Mouse (Mus musculus) neural tube, embryonic 11.5 days (tissue): Measurements from ENCODE around the gene Pom121. TPM values are rescaled to one million over a fixed set of nuclear protein-coding genes. Genes with fewer than 3 reads are reported as not detected.
A peak's percentile ranks its signal among the peaks of the same experiment; 100 is the strongest.

Experiments used
- ATAC-seq: fragments of 200-750 bp; cut with Nextera tagmentation; 2 replicates; pipeline ENCODE4 v1.8.0; 2017; ENCODE audit warnings: moderate number of reproducible peaks, mild to moderate bottlenecking, moderate TSS enrichment, moderate library complexity; ENCODE audit not compliant: insufficient read depth, low FRiP score, low TSS enrichment
- DNase-seq: peaks from one replicate; pipeline ENCODE4 v3.0.0-alpha.2; 2015; ENCODE audit warnings: low spot score
- H3K27ac ChIP-seq: fragments of 300-500 bp; sonication (generic); 2 replicates; pipeline ENCODE4 v1.5.1; 2014; ENCODE audit warnings: low read depth, mild to moderate bottlenecking, low read length
- H3K27me3 ChIP-seq: fragments of 300-500 bp; sonication (generic); 2 replicates; pipeline ENCODE4 v1.6.1; 2014; ENCODE audit warnings: mild to moderate bottlenecking, low read length, mixed read lengths; ENCODE audit not compliant: control insufficient read depth, insufficient read depth
- H3K36me3 ChIP-seq: fragments of 300-500 bp; sonication (generic); 2 replicates; pipeline ENCODE4 v1.6.1; 2014; ENCODE audit warnings: mild to moderate bottlenecking, low read length, moderate library complexity, mixed read lengths; ENCODE audit not compliant: control insufficient read depth, insufficient read depth
- H3K4me1 ChIP-seq: fragments of 300-500 bp; sonication (generic); 2 replicates; pipeline ENCODE4 v1.6.1; 2014; ENCODE audit warnings: low read length, mixed read lengths; ENCODE audit not compliant: control insufficient read depth, insufficient read depth
- H3K4me2 ChIP-seq: fragments of 300-500 bp; sonication (generic); 2 replicates; pipeline ENCODE4 v1.6.1; 2014; ENCODE audit warnings: low read depth, mild to moderate bottlenecking, moderate library complexity
- H3K4me3 ChIP-seq: fragments of 300-500 bp; sonication (generic); 2 replicates; pipeline ENCODE4 v1.5.1; 2014; ENCODE audit warnings: low read depth, low read length
- H3K9ac ChIP-seq: fragments of 300-500 bp; sonication (generic); 2 replicates; pipeline ENCODE4 v1.6.1; 2014; ENCODE audit warnings: mild to moderate bottlenecking, low read length
- H3K9me3 ChIP-seq: fragments of 300-500 bp; sonication (generic); 2 replicates; pipeline ENCODE4 v1.6.1; 2016; ENCODE audit warnings: low read length; ENCODE audit not compliant: control insufficient read depth
- WGBS: fragments of 180-500 bp; shearing (Covaris S2); extraction: QIAGEN DNeasy Blood & Tissue Kit; methylation state at CpG from one replicate; pipeline ENCODE4 v1.1.7; 2014; 5-methylcytosine and 5-hydroxymethylcytosine counted together
- polyA plus RNA-seq: library from polyadenylated mRNA; unstranded; fragments of >200 nt; fragmentation: Nextera tagmentation; extraction: Ambion mirVana; gene quantifications from 2 replicates; pipeline ENCODE4 v1.2.1, GENCODE M21; 2014

Gene Pom121
- polyA plus RNA-seq, 1 experiment from 2014 or later = 19.9 TPM

GRCm38 (mm10) chr5:135362572-135362971 lies 31.8 kb downstream of the Pom121 start:
- H3K9me3 ChIP-seq = no peaks in the 10 kb centered on the region
- no peaks in the 10 kb centered on the region for H3K27me3 ChIP-seq
- H3K4me1 ChIP-seq = no peaks in the 10 kb centered on the region
- WGBS = 94% methylated on average over 3 of the region's 3 CpGs
- H3K9ac ChIP-seq = no peak overlapping the region
- no peak overlapping the region for H3K4me2 ChIP-seq
- no peak for DNase-seq
- no peak overlapping the region for H3K4me3 ChIP-seq
- H3K27ac ChIP-seq = no peak overlapping the region
- ATAC-seq = no peak
- no peaks in the 10 kb centered on the region for H3K36me3 ChIP-seq

- no peak for DNase-seq
Measured at GRCm38 (mm10) chr5:135359772-135360171, 34.6 kb downstream of the Pom121 start.

GRCm38 (mm10) chr5:135357556-135357955 lies 36.8 kb downstream of the Pom121 start:
- H3K4me2 ChIP-seq = no peak overlapping the region
- H3K36me3 ChIP-seq = no peaks in the 10 kb centered on the region
- no peaks in the 10 kb centered on the region for H3K4me1 ChIP-seq
- no peaks in the 10 kb centered on the region for H3K9me3 ChIP-seq
- no peak overlapping the region for H3K27ac ChIP-seq
- no peak for DNase-seq
- no peak overlapping the region for H3K4me3 ChIP-seq
- H3K9ac ChIP-seq = no peak overlapping the region
- 91% methylated on average over 2 of the region's 2 CpGs for WGBS
- ATAC-seq = no peak
- H3K27me3 ChIP-seq = peaks cover 4% of the 10 kb centered on the region; the same call in 1 of the 2 replicates

More at GRCm38 (mm10) chr5:135359772-135360171, 34.6 kb downstream of the Pom121 start:
- Histone ChIP-seq H3K27ac (no peak overlapping the region), H3K9me3 (no peaks in the 10 kb centered on the region), H3K4me3 (no peak overlapping the region), H3K27me3 (no peaks in the 10 kb centered on the region), H3K4me2 (no peak overlapping the region), H3K9ac (no peak overlapping the region), H3K36me3 (no peaks in the 10 kb centered on the region), H3K4me1 (no peaks in the 10 kb centered on the region)
- no peak for ATAC-seq
- WGBS = 86% methylated on average over 2 of the region's 2 CpGs

GRCm38 (mm10) chr5:135356090-135356489 lies 38.3 kb downstream of the Pom121 start:
- H3K4me3 ChIP-seq = no peak overlapping the region
- H3K9me3 ChIP-seq = no peaks in the 10 kb centered on the region
- peaks cover 4% of the 10 kb centered on the region; the same call in 1 of the 2 replicates for H3K27me3 ChIP-seq
- DNase-seq (no peak), ATAC-seq (no peak)
- H3K4me2 ChIP-seq = no peak overlapping the region
- no peaks in the 10 kb centered on the region for H3K36me3 ChIP-seq
- H3K4me1 ChIP-seq = no peaks in the 10 kb centered on the region
- WGBS = 70% methylated on average over 1 of the region's 1 CpGs
- no peak overlapping the region for H3K27ac ChIP-seq
- no peak overlapping the region for H3K9ac ChIP-seq

- no peak overlapping the region for H3K4me2 ChIP-seq
- no peaks in the 10 kb centered on the region for H3K36me3 ChIP-seq
- H3K4me3 ChIP-seq = no peak overlapping the region
- H3K27me3 ChIP-seq = peaks cover 4% of the 10 kb centered on the region; the same call in 1 of the 2 replicates
- peak; percentile 65 for DNase-seq
- no peak overlapping the region for H3K27ac ChIP-seq
- no peak for ATAC-seq
- WGBS = 15% methylated on average over 20 of the region's 20 CpGs
- no peaks in the 10 kb centered on the region for H3K4me1 ChIP-seq
- no peaks in the 10 kb centered on the region for H3K9me3 ChIP-seq
- H3K9ac ChIP-seq = no peak overlapping the region
Measured at GRCm38 (mm10) chr5:135353564-135353963, 40.8 kb downstream of the Pom121 start.

- WGBS = 53% methylated on average over 9 of the region's 9 CpGs
- ATAC-seq = no peak
- Histone ChIP-seq H3K4me1 (no peaks in the 10 kb centered on the region), H3K27me3 (peaks cover 4% of the 10 kb centered on the region; the same call in 1 of the 2 replicates), H3K9me3 (no peaks in the 10 kb centered on the region), H3K36me3 (no peaks in the 10 kb centered on the region), H3K27ac (no peak within 1 kb of the TSS), H3K4me2 (no peak within 1 kb of the TSS), H3K4me3 (no peak within 1 kb of the TSS), H3K9ac (no peak within 1 kb of the TSS)
- DNase-seq = no peak
Measured at GRCm38 (mm10) chr5:135352995-135353394, 41.4 kb downstream of the Pom121 start, which contains the start of gene Trim50. Gene Trim50, plus strand, starts transcription at chr5:135353295.

- no peak overlapping the region for H3K4me2 ChIP-seq
- no peak overlapping the region for H3K27ac ChIP-seq
- ATAC-seq (no peak), DNase-seq (no peak)
- no peaks in the 10 kb centered on the region for H3K9me3 ChIP-seq
- H3K4me3 ChIP-seq = no peak overlapping the region
- no peaks in the 10 kb centered on the region for H3K36me3 ChIP-seq
- no peaks in the 10 kb centered on the region for H3K4me1 ChIP-seq
- H3K27me3 ChIP-seq = peaks cover 4% of the 10 kb centered on the region; the same call in 1 of the 2 replicates
- H3K9ac ChIP-seq = no peak overlapping the region
- 88% methylated on average over 13 of the region's 13 CpGs for WGBS
Measured at GRCm38 (mm10) chr5:135351606-135352005, 42.7 kb downstream of the Pom121 start.

GRCm38 (mm10) chr5:135349862-135350261 lies 44.5 kb downstream of the Pom121 start, which contains the start of gene Fkbp6:
Gene Fkbp6, minus strand, starts transcription at chr5:135350044.
- H3K4me2 ChIP-seq = no peak within 1 kb of the TSS
- no peaks in the 10 kb centered on the region for H3K9me3 ChIP-seq
- H3K4me3 ChIP-seq = no peak within 1 kb of the TSS
- no peak for ATAC-seq
- no peaks in the 10 kb centered on the region for H3K36me3 ChIP-seq
- DNase-seq = no peak
- no peaks in the 10 kb centered on the region for H3K4me1 ChIP-seq
- no peak within 1 kb of the TSS for H3K27ac ChIP-seq
- peaks cover 4% of the 10 kb centered on the region; the same call in 1 of the 2 replicates for H3K27me3 ChIP-seq
- no peak within 1 kb of the TSS for H3K9ac ChIP-seq
- 92% methylated on average over 35 of the region's 35 CpGs for WGBS

- Histone ChIP-seq H3K9me3 (no peaks in the 10 kb centered on the region), H3K27me3 (no peaks in the 10 kb centered on the region), H3K36me3 (no peaks in the 10 kb centered on the region), H3K4me2 (no peak overlapping the region), H3K4me1 (no peaks in the 10 kb centered on the region), H3K9ac (no peak overlapping the region), H3K27ac (no peak overlapping the region), H3K4me3 (no peak overlapping the region)
- DNase-seq = no peak
- 65% methylated on average over 4 of the region's 4 CpGs for WGBS
- ATAC-seq = no peak
Measured at GRCm38 (mm10) chr5:135347511-135348011, 46.8 kb downstream of the Pom121 start.
